Mouse (Mus musculus): ENCODE data around the gene Cd300c2. TPM values are rescaled to one million over a fixed set of nuclear protein-coding genes. Genes with fewer than 3 reads are reported as not detected.
A peak's percentile ranks its signal among the peaks of the same experiment; 100 is the strongest.
"Not testable (repeated sequence)": the region's sequence is repeated elsewhere in the genome, so short reads cannot be mapped to it uniquely, and the experiment has no call there.

The Cd300c2 gene
- 1 to 10 TPM; 3.9 to 4.1 TPM for total RNA-seq (2021)
- long read RNA-seq, result 0 reads

- DNase-seq (ENCODE audit: low spot score in 2 of 2), result no peak
Measured at GRCm38 (mm10) chr11:115001474-115002040, at the start of gene Cd300c2. Gene Cd300c2 (minus strand): TSS chr11:115001880.

- DNase-seq (ENCODE audit: low spot score in 2 of 2), result peak in 1 of 2 experiments; percentile 18
Measured at GRCm38 (mm10) chr11:115049282-115049895, 47.7 kb upstream of the Cd300c2 start.

DNA sequence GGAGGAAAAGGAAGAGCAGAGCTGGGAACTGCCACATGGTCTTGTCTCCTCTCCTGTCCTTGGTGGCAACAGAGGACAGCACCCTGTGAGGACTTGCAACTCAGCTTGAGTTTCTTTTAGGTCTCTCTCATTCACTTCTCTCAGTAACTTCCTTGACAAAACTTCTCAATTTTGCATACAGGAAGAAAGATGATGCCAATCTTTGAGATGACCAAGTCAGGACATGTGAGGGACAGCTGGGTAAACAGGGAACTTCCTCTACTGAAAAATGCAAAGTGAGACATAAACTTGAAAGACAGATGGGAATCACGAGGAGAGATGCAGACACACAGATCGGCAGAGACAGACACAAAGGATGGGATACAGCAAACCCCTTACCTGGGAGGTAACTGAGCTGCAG, 46.6 kb upstream of the Cd300c2 start, which contains the start of gene Cd300ld3:
TSS of gene Cd300ld3 (minus strand) at position 151 of the 400 bp plus-strand sequence.
- DNase-seq (ENCODE audit: low spot score in 2 of 2), result no peak

- DNase-seq (ENCODE audit: low spot score in 2 of 2), result not testable (repeated sequence)
Measured at GRCm38 (mm10) chr11:115037669-115038068, 36.0 kb upstream of the Cd300c2 start, which contains the start of gene Cd300ld5. Gene Cd300ld5 (minus strand): TSS chr11:115037769.

- DNase-seq (ENCODE audit: low spot score in 2 of 2), result not testable (repeated sequence)
Measured at GRCm38 (mm10) chr11:115026912-115027311, 25.2 kb upstream of the Cd300c2 start, which contains the start of gene Cd300ld4. Gene Cd300ld4 (minus strand): TSS chr11:115027012.

DNA sequence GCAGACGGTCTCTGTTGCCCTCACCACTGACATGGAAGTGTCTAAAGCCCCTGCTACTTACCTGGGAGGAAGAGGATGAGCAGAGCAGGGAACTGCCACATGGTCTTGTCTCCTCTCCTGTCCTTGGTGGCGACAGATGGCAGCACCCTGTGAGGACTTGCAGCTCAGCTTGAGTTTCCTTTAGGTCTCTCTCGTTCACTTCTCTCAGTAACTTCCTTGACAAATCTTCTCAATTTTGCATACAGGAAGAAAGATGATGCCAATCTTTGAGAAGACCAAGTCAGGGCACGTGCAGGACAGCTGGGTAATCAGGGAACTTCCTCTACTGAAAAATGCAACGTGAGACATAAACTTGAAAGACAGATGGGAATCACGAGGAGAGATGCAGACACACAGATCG, 14.4 kb upstream of the Cd300c2 start, which contains the start of gene Cd300ld2:
TSS of gene Cd300ld2 (minus strand) at position 101 of the 400 bp plus-strand sequence.
- DNase-seq (ENCODE audit: low spot score in 2 of 2), result not testable (repeated sequence)

GRCm38 (mm10) chr11:115004070-115004469, 2.4 kb upstream of the Cd300c2 start:
- no peak for DNase-seq (ENCODE audit: low spot score in 2 of 2)

DNA sequence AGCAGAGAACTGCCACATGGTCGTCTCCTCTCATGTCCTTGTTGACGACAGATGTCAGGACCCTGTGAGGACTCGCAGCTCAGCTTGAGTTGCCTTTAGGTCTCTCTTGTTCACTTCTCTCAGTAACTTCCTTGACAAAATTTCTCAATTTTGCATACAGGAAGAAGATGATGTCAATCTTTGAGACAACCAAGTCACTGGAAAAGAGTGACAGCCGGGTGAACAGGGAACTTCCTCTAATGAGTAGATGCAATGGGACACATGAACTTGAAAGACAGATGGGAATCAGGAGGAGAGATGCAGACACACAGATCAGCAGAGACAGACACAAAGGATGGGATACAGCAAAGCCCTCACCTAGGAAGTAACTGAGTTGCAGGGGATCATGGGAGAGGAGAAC, 11.9 kb downstream of the Cd300c2 start, which contains the start of gene Cd300ld:
TSS of gene Cd300ld (minus strand) at position 130 of the 400 bp plus-strand sequence.
- DNase-seq (ENCODE audit: low spot score in 2 of 2), result no peak

GRCm38 (mm10) chr11:114981866-114982265, 19.8 kb downstream of the Cd300c2 start:
- DNase-seq (ENCODE audit: low spot score in 2 of 2), result no peak

DNA sequence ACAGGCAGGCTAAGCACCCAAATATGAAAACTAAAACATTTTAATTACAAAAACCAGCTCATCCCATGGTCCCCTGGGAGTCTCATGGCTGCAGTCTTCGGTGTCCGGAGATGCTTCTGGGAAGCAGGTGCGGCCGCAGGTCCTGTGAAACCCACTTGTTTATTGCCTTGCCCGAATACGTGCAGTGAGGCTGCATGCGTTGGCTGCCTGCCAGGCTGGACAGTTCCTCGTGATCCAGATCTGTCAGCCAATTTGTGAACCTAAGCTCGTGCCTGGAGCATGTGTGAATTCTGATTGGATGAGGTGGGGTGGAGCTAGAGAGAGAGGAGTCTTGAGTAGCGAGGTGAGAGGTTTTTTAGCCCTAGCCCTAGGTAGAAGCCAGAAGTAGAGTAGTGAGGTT, 29.0 kb downstream of the Cd300c2 start:
- no peak for DNase-seq (ENCODE audit: low spot score in 2 of 2)

DNA sequence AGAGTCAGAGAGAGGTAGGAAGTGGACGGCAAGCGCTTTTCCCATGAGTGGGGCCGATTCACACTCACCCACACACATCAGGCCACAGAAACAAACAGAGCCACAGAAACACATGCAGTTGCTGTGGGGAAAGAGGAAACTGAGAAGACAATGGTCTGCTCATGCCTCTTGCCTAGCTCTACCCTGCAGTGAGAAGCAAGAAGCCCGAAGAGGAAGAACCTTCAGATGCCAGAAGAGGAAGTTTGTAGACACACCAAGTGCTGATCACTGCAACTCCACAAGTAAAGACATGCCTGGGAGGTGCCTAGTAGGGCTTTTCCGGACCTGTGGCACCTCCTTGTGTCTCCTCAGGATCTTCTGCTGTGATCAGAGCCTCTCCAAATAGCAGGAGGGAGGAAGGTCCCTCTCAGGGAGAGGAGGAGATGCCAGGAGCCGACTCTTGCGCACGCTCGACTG, 32.9 kb downstream of the Cd300c2 start, which contains the start of gene Cd300c:
TSS of gene Cd300c (minus strand) at position 406 of the 456 bp plus-strand sequence.
- DNase-seq (ENCODE audit: low spot score in 2 of 2), result peak in 1 of 2 experiments; percentile 5

DNA sequence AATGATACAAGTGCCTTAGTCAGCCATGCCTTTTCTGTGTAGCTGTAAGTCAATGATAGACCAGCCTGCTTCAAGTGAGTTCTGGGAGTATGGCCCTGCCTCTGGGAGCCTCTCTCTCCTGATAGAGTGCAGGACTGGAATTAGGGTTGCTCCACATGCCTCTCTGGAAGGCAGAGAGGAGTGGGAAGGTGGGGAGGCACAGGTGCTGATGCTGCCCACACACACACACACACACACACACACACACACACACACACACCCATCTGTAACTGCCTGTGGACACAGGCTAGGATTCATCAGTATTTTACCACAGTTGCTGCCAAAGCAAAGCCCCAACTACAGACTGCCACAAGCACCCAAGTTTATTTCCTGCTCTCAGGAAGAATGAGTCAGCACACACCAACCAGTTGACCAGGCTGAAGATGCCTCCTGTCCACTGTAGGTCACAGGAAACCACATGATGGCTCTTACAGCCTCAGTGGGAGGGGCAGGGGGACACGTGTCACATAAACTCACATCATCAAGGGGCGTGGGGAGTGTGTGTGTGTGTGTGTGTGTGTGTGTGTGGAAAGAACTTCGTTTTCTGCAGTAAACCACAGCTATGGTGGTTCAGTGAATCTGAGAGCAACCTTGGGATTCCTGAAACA, 36.4 kb downstream of the Cd300c2 start:
- DNase-seq (ENCODE audit: low spot score in 2 of 2), result no peak

DNA sequence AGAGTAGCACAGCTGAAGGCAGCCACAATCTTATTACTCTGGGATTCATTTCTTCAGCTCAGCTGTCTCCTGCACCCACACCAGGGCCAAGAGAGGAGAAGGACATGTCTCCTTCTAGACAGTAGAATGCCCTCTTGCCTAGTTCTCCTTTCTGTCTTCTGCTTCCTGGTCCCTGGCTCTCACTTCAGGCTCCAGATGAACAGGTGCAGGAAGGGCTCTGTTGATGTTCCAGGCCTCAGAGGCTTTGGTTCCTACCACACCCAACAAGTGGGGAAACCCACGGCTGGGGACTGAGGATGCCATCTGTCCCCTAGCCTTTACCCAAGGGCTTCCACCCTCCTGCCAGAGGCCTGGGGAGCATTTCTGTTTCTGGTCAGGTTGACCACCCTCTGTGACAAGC, 41.3 kb downstream of the Cd300c2 start:
- DNase-seq (ENCODE audit: low spot score in 2 of 2), result no peak

Other genes with a start within 250 kb of the Cd300c2 start
- 1 to 10 TPM; 3.0 to 3.1 TPM for gene Kif19a, start 236.5 kb downstream of the Cd300c2 start, total RNA-seq (2021)
- 10 to 100 TPM; 18.7 to 23.2 TPM for gene Btbd17, start 205.9 kb downstream of the Cd300c2 start, total RNA-seq (2021)
- not detected for gene Gpr142, start 203.0 kb downstream of the Cd300c2 start, total RNA-seq (2021)
- 1 to 10 TPM; 3.3 to 3.7 TPM for gene Gprc5c, start 150.7 kb downstream of the Cd300c2 start, total RNA-seq (2021)
- under 1 TPM; 0.41 to 0.50 TPM for gene Cd300a, start 111.8 kb downstream of the Cd300c2 start, total RNA-seq (2021)
- not detected for gene Cd300lb, start 67.5 kb downstream of the Cd300c2 start, total RNA-seq (2021)
- gene Cd300c, start 32.7 kb downstream of the Cd300c2 start, total RNA-seq (2021), result not detected
- gene Cd300ld, start 12.0 kb downstream of the Cd300c2 start, total RNA-seq (2021), result not detected
- gene Cd300ld2, start 14.3 kb upstream of the Cd300c2 start, total RNA-seq (2021), result not detected
- 1 to 10 TPM in 1 of 2 experiments, under 1 TPM in 1; 0.53 to 1.1 TPM for gene Cd300ld4, start 25.1 kb upstream of the Cd300c2 start, total RNA-seq (2021)
- 1 to 10 TPM in 1 of 2 experiments, not detected in 1; 1.0 TPM for gene Cd300ld5, start 35.9 kb upstream of the Cd300c2 start, total RNA-seq (2021)
- 1 to 10 TPM in 1 of 2 experiments, not detected in 1; 1.8 TPM for gene Cd300ld3, start 46.5 kb upstream of the Cd300c2 start, total RNA-seq (2021)
- not detected for gene Cd300e, start 60.3 kb upstream of the Cd300c2 start, total RNA-seq (2021)
- gene Rab37, start 89.6 kb upstream of the Cd300c2 start, total RNA-seq (2021), result 1 to 10 TPM; 3.7 to 4.2 TPM
- under 1 TPM; 0.45 to 0.51 TPM for gene Cd300lf, start 132.1 kb upstream of the Cd300c2 start, total RNA-seq (2021)
- gene Slc9a3r1, start 161.5 kb upstream of the Cd300c2 start, total RNA-seq (2021), result 10 to 100 TPM; 66.9 to 70.4 TPM
- 10 to 100 TPM; 16.7 to 17.7 TPM for gene Tmem104, start 185.6 kb upstream of the Cd300c2 start, total RNA-seq (2021)
- gene Nat9, start 186.0 kb upstream of the Cd300c2 start, total RNA-seq (2021), result 10 to 100 TPM; 24.2 to 26.0 TPM